Mouse (Mus musculus) lung, postnatal 0 days (tissue): ENCODE data around the gene Pfdn5. TPM values are rescaled to one million over a fixed set of nuclear protein-coding genes. Genes with fewer than 3 reads are reported as not detected.

Source experiments
- ATAC-seq: fragments of 200-750 bp; cut with Nextera tagmentation; 2 replicates; pipeline ENCODE4 v1.8.0; 2017; ENCODE audit warnings: moderate library complexity
- DNase-seq: peaks from one replicate; pipeline ENCODE4 v3.0.0-alpha.2; 2016; ENCODE audit warnings: low spot score
- H3K27ac ChIP-seq: fragments of 300-500 bp; sonication (generic); 2 replicates; pipeline ENCODE4 v1.5.1; 2014; ENCODE audit warnings: antibody characterized with exemption, mild to moderate bottlenecking, low read length, mixed read lengths
- H3K27me3 ChIP-seq: fragments of 300-500 bp; sonication (generic); replicated peaks from 2 replicates; pipeline ENCODE4 v1.6.1; 2014; ENCODE audit warnings: low read length, mixed read lengths; ENCODE audit not compliant: insufficient read depth
- H3K36me3 ChIP-seq: fragments of 300-500 bp; sonication (generic); 2 replicates; pipeline ENCODE4 v1.6.1; 2014; ENCODE audit warnings: low read length, mixed read lengths; ENCODE audit not compliant: insufficient read depth
- H3K4me1 ChIP-seq: fragments of 300-500 bp; sonication (generic); 2 replicates; pipeline ENCODE4 v1.6.1; 2014; ENCODE audit warnings: antibody characterized with exemption, low read depth, low read length, mixed read lengths; ENCODE audit not compliant: insufficient read depth
- H3K4me2 ChIP-seq: fragments of 300-500 bp; sonication (generic); replicated peaks from 2 replicates; pipeline ENCODE4 v1.6.1; 2014; ENCODE audit warnings: low read depth, mild to moderate bottlenecking, low read length, moderate library complexity, mixed read lengths
- H3K4me3 ChIP-seq: fragments of 300-500 bp; sonication (generic); 2 replicates; pipeline ENCODE4 v1.5.1; 2014; ENCODE audit warnings: low read depth, low read length
- H3K9ac ChIP-seq: fragments of 300-500 bp; sonication (generic); replicated peaks from 2 replicates; pipeline ENCODE4 v1.6.1; 2014; ENCODE audit warnings: low read depth, mild to moderate bottlenecking
- H3K9me3 ChIP-seq: fragments of 300-500 bp; sonication (generic); 2 replicates; pipeline ENCODE4 v1.6.1; 2016; ENCODE audit warnings: low read length, mixed read lengths
- CTCF ChIP-seq: IDR thresholded peaks from 2 replicates; pipeline ENCODE4 v1.5.1; 2016; ENCODE audit warnings: antibody characterized with exemption, mild to moderate bottlenecking
- EP300 ChIP-seq: IDR thresholded peaks from 2 replicates; pipeline ENCODE4 v1.6.1; 2016; ENCODE audit warnings: antibody characterized with exemption, mild to moderate bottlenecking, control low read depth
- WGBS: fragments of 180-500 bp; shearing (Covaris S2); extraction: QIAGEN DNeasy Blood & Tissue Kit; methylation state at CpG from one replicate; pipeline ENCODE4 v1.1.7; 2014; 5-methylcytosine and 5-hydroxymethylcytosine counted together
- polyA plus RNA-seq: library from polyadenylated mRNA; unstranded; fragments of >200 nt; fragmentation: Nextera tagmentation; extraction: Ambion mirVana; gene quantifications from 2 replicates; pipeline ENCODE4 v1.2.1, GENCODE M21; 2015

Pfdn5 gene
- polyA plus RNA-seq, 1 experiment from 2014 or later: 467 TPM

DNA sequence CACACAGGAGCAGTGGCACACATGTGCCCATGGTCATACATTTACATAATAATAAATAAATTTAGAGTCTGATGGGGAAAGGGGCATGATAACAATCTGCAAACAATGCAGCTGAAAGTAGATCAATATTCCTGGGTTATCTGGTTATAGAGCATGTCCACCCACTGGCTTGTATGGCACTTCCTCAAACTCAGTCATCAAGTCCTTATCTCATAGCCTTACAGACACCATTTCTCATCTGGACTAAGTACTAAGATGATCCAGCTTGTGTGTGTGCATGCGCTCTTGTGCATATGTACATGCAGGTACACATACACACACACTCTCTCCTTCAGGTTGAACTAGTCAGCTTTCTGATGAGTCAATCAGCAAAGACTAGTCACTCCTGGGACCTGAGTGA, 38.8 kb downstream of the Pfdn5 start:
- 89% methylated on average over 1 of the region's 1 CpGs for WGBS
- no peaks in the 10 kb centered on the region for H3K36me3 ChIP-seq
- no peak for TF ChIP-seq EP300
- TF ChIP-seq CTCF: no peak
- ATAC-seq (no peak), DNase-seq (no peak)
- no peak overlapping the region for H3K9ac ChIP-seq
- 0 out of 2 replicates have a peak, but pooled peaks cover 4% of the 10 kb centered on the region for H3K27me3 ChIP-seq
- no peak overlapping the region for H3K4me2 ChIP-seq
- H3K4me1 ChIP-seq: 0 out of 2 replicates have a peak, but pooled peaks cover 4% of the 10 kb centered on the region
- H3K4me3 ChIP-seq: no peak overlapping the region
- H3K27ac ChIP-seq: no peak overlapping the region
- H3K9me3 ChIP-seq: no peaks in the 10 kb centered on the region

DNA sequence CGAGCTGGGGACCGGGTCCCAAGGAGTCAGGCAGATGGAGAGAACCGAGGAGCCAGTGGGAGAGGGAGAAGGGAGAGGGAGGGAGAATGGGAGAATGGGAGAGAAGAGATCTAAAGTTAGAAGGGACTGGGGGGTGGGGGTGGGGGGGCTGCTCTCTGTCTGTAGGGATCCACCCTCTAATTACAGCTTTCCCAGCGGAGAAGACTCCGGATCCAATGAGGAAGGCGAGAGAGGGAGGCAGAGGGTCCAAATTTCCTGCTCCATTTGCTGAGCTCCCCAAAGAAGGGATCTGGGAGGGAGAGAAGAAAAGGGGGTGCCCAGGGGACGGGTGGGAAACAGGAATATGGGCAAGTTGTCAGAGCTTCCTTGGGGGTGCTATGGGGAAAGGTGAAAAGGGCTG, 40.3 kb downstream of the Pfdn5 start:
- 18% methylated on average over 7 of the region's 7 CpGs for WGBS
- DNase-seq: no peak

DNA sequence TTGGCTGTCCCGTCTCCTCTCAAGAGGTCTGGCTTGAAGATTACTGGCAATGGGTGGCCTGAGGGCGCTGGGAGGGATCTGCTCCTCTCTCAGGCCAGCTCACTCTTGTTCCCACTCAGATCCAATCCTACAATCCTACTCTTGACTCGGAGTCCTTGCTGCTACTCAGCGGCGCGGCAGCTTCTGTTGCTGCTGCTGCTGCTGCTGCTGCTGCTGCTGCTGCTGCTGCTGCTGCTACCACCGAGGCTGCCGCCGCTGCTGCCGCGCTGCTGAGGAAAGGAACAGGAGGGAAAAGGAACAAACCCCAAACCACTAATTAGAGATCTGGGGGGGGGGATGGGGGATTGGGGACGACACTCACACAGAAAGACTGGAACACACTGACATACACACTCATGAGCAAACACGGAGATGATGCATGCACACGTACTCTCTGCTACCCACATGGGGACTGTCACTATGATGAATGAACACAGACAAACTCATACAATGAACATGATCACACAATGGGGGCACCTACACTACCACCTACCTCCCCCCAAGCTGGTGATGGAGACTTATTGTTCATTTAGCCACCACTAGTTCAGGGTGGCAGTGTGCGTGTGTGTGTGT, 40.9 kb downstream of the Pfdn5 start, which contains the start of gene Sp7:
Sp7 (minus strand) TSS at position 450 of the 612 bp plus-strand sequence.
- Histone ChIP-seq H3K4me1 (0 out of 2 replicates have a peak, but pooled peaks cover 4% of the 10 kb centered on the region), H3K36me3 (no peaks in the 10 kb centered on the region), H3K27me3 (0 out of 2 replicates have a peak, but pooled peaks cover 4% of the 10 kb centered on the region), H3K4me2 (peak within 1 kb of the TSS; percentile 17; the same call in 1 of the 2 replicates), H3K4me3 (no peak within 1 kb of the TSS), H3K9me3 (no peaks in the 10 kb centered on the region), H3K9ac (no peak within 1 kb of the TSS), H3K27ac (no peak within 1 kb of the TSS)
- TF ChIP-seq CTCF: no peak
- WGBS: 4% methylated on average over 15 of the region's 15 CpGs
- DNase-seq (no peak), ATAC-seq (0 out of 2 replicates have a peak, but pooled peaks have one; percentile 8)

More for the DNA sequence above, 40.3 kb downstream of the Pfdn5 start:
- Histone ChIP-seq H3K9ac (no peak overlapping the region), H3K9me3 (no peaks in the 10 kb centered on the region), H3K4me3 (no peak overlapping the region), H3K27me3 (0 out of 2 replicates have a peak, but pooled peaks cover 4% of the 10 kb centered on the region), H3K4me1 (0 out of 2 replicates have a peak, but pooled peaks cover 4% of the 10 kb centered on the region), H3K27ac (no peak overlapping the region), H3K36me3 (no peaks in the 10 kb centered on the region), H3K4me2 (peak overlapping the region; percentile 17; the same call in 1 of the 2 replicates)
- no peak for ATAC-seq
- TF ChIP-seq EP300: no peak
- TF ChIP-seq CTCF: no peak

DNA sequence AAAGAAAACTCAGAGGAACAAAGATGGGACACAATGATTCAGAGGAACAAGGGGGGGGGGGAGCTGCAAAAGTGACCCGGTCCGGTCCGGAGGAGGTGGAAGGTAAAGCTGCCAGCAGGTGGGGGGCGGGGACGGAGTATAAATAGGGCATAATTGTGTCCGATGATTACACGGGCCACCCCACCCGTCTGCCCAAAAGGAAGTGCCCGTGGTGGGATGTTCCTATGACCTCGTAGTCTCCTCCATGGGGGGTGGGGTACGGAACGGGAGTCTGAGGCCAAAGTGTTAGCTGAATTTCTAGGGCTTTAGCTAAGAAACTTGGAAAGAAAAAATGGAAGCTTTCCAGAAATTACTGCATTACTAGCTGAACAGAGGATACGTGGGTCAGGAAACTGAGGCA, 44.1 kb downstream of the Pfdn5 start:
- Histone ChIP-seq H3K36me3 (no peaks in the 10 kb centered on the region), H3K4me1 (no peaks in the 10 kb centered on the region), H3K9ac (no peak overlapping the region), H3K9me3 (no peaks in the 10 kb centered on the region), H3K27ac (no peak overlapping the region), H3K27me3 (no peaks in the 10 kb centered on the region), H3K4me2 (0 out of 2 replicates have a peak overlapping the region, but pooled peaks have one; percentile 8), H3K4me3 (no peak overlapping the region)
- TF ChIP-seq EP300 (no peak), CTCF (no peak)
- ATAC-seq (no peak), DNase-seq (no peak)
- WGBS: 19% methylated on average over 13 of the region's 13 CpGs

DNA sequence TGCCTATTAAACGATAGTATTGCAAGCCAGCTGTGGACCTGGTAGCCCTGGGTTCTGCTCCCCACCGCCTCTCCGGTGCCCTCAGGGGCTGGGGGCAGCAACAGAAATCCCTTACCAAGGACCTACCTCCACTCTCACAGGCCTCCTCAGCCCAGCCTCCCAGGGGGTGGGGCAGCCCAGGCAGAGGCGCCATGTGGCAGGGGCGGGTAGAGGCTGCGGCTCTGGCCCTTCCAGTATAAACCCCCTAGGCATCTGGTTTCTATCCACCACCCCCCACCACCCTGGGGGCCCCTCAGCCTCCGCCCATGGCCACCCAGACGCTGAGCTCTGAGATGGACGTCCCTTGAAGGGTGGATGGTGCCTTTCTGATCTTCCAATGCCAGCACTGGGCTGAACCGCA, 44.8 kb downstream of the Pfdn5 start:
- ATAC-seq (no peak), DNase-seq (no peak)
- no peaks in the 10 kb centered on the region for H3K36me3 ChIP-seq
- no peak for TF ChIP-seq CTCF
- TF ChIP-seq EP300: no peak
- H3K4me1 ChIP-seq: no peaks in the 10 kb centered on the region
- H3K27me3 ChIP-seq: no peaks in the 10 kb centered on the region
- H3K4me3 ChIP-seq: no peak overlapping the region
- H3K27ac ChIP-seq: no peak overlapping the region
- H3K9me3 ChIP-seq: no peaks in the 10 kb centered on the region
- no peak overlapping the region for H3K9ac ChIP-seq
- no peak overlapping the region for H3K4me2 ChIP-seq
- WGBS: 16% methylated on average over 10 of the region's 10 CpGs

DNA sequence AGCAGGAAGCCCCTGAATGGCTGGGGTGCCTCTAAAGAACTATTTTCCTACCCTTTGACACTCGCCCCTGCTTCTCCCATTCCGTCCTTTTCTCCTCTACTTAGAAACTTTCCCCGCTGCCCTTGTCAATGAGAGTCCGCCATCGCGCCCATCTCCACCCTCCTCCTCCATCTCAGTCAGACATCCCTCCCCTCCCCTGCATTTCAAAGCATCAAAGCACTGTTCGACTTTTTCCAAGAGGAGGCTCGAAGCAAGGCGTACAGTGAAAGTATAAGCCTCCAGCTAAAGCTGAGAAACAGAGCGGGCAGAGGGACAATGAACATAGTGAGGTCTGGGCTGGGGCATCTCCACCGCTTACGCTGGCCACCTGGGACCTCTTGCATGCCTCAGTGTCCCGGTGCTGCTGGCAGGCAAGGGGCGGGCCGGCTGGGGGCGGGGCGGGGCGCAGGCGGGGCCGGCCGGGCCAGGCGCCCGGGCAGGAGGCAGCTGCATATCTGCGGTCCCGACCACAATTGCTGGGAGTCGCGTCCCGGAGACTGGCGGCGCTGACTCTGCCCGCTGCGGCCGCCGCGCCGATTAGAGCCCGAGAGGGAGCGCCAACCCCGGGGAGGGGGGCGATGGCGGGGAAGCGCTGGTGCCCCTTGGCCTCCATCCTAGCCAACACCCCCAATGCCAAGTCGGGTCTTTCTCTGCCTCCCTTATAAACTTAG, 50.7 kb downstream of the Pfdn5 start:
- DNase-seq (peak; percentile 58), ATAC-seq (peak; percentile 78)
- WGBS: 1% methylated on average over 35 of the region's 43 CpGs

More for the DNA sequence above, 50.7 kb downstream of the Pfdn5 start:
- no peaks in the 10 kb centered on the region for H3K36me3 ChIP-seq
- H3K9me3 ChIP-seq: no peaks in the 10 kb centered on the region
- H3K4me3 ChIP-seq: peak overlapping the region; percentile 67
- H3K9ac ChIP-seq: peak overlapping the region; percentile 43
- H3K4me2 ChIP-seq: peak overlapping the region; percentile 96
- H3K4me1 ChIP-seq: peaks cover 7% of the 10 kb centered on the region; the same call in 1 of the 2 replicates
- H3K27ac ChIP-seq: peak overlapping the region; percentile 77
- no peak for TF ChIP-seq CTCF
- TF ChIP-seq EP300: no peak
- H3K27me3 ChIP-seq: no peaks in the 10 kb centered on the region
